Mouse (Mus musculus): ENCODE measurements around the gene Ssh1.

Gene Ssh1

DNA sequence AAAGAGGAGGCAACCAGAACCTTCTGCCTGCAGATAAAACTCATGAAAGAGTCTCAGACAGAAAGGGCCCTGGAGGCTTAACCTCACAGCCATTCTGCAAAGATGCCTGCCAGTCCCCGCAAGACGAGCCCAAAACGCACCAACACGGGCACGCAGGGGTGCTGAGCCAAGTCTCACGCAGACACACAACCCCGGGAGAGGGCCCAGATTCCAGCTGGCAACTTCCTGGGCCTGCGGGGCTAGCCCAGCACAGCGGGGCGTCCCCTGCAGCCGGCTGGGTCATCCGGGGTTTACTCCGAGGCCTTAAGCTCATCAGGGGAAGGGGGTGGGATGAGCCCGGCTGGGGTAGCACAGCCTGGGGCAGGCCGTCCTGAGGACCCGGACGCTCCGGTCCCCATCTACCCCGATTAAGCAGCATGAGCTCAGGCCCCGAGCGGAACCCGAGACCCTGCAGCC, 635 bp downstream of the Ssh1 start:
- peak; percentile 56 for DNase-seq (ENCODE audit: low read depth, low spot score)

DNA sequence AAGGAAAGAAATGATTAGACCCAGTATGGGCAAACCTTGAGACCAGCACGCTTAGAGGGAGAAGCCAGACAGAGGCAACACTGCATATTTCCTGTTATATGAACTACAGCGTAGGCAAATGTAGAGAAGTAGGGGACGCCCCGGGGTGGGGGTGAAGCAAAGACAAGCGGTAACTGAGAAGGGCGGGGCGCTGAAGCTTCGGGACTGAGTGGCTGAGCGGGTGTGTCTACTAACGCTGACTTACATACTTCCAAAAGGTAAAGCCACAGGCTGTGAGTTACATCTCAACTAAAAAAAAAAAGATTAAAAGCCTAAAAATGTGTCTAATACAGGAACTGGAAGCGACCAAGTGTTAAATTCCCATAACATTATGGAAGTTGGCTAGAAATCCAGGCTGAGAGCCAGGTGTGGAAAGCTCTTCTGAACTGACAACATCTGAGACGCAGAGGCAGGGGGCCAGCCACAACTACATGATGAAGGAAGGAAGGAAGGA, 1.3 kb downstream of the Ssh1 start:
- DNase-seq (ENCODE audit: low read depth, low spot score): peak; percentile 68

DNA sequence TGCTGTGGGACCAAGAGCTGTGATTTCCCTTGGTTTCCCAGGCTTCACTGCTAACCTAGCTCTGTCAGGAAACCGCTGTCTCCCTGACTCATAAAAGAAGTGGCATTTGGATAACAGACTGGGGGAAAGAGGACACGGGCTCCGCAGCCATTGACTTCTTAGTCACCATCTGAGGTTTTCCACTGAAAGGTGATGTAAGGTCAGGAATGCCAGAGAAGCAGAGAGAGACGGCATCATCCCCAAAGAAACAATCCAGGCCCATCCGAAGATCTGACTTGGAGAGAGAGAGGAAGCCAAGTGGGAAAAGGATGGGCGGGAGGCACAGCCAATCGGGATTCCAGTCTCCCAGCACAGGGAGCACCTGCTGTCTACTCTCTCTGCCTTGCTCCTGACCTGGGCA, 2.6 kb downstream of the Ssh1 start:
- peak; percentile 83 for DNase-seq (ENCODE audit: low read depth, low spot score)

DNA sequence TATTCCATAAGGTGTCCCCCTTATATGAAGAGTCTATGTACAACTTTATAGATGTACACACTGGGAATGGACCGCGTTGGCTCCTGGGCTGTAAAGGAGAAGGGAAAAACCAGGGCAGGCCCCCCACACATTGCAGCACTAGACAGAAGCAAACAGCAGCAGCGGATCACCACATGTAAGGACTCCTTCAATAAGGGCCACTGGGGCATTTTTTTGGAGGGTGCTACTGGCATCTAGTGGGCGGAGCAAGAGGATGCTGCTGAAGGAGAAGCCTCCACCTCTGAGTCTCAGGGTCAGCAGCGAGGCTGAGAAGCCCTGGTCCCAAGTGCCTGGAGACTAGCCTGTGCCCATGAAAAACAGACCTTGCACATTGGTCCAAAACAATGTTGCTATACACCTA, 3.1 kb downstream of the Ssh1 start:
- peak; percentile 31 for DNase-seq (ENCODE audit: low read depth, low spot score)

DNA sequence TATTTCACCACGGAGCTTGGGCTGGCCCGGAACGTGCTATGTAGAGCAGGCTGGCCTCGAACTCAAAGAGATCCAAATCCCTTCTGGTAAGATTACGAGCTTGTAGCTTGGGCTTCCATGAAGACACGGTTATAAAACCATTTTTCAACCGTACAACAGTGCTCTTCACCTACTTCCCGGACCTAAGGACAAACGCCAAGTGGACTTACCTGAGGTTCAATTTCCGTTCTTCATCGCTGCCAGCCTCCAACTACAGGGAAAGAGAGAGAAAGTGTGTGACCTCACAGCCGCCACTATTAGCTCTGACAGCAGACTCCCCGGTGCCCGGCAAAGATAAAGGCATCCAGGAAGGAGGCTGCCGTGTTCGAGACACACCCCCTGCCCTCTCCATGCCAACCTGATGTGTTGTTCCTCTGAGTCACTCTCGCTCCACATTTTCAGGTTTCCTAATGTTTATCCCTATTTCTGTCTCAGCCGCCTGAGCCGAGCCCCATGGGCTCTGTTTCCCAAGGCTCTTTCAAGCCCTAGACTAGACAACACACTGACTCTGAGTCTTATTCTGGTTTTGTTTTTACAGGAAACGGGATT, 4.2 kb downstream of the Ssh1 start:
- peak; percentile 62 for DNase-seq (ENCODE audit: low read depth, low spot score)

DNA sequence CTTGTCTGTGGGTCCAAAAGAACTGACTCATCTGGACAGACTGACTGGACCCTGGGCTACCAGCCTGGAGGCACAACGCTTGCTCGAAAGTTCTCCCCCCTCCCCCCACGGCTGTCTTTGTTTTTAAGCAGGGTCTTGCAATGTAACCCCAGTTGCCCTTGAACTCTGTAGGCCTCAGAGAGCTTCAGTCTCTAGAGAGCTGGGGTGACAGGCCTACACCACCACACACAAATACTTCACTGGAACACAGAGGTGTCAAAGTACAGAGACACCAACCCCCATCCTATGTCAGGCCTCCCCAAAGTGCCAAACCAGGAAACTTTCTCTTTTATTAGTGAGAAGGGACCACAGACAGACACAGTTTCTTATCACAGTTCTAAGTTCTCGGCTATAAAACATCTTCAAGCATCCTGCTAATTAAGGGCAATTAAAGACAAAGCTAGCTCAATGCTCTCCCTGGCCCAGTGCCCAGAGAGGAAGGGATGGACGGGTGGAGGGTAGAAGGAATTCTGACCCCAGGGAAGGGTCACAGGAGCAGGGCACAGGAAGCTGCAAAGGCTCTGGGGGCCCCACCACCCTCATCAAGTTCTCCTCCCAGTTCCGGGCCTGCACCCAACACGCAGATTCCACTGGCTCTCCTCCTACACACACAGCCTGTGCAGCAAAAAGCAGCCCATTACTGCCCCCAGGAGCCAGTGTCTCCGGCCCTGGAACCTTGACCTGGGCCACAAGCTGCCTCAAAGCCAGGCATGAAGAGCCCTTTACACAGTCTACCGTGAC, 7.3 kb downstream of the Ssh1 start:
- DNase-seq (ENCODE audit: low read depth, low spot score): peak; percentile 20

DNA sequence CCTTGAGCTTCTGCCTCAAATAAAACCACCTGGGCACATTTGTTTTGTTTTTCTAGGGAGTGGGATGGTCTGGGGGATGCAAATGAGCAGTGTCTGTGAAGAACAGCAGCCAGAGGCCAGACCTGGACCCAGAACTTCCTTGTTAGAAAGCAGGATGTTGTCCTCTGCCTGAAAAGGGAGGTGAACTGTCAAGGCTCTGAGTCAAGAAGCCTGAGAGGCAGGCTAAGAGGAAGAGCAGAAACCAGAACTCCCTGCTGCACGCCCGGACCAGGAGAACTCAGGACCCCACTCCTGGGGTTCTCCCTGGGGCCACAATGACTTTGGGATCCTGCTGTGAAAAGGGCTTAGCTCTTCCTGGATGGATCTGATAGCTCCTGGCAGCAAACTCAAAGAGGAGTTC, 8.0 kb downstream of the Ssh1 start:
- DNase-seq (ENCODE audit: low read depth, low spot score): no peak

DNA sequence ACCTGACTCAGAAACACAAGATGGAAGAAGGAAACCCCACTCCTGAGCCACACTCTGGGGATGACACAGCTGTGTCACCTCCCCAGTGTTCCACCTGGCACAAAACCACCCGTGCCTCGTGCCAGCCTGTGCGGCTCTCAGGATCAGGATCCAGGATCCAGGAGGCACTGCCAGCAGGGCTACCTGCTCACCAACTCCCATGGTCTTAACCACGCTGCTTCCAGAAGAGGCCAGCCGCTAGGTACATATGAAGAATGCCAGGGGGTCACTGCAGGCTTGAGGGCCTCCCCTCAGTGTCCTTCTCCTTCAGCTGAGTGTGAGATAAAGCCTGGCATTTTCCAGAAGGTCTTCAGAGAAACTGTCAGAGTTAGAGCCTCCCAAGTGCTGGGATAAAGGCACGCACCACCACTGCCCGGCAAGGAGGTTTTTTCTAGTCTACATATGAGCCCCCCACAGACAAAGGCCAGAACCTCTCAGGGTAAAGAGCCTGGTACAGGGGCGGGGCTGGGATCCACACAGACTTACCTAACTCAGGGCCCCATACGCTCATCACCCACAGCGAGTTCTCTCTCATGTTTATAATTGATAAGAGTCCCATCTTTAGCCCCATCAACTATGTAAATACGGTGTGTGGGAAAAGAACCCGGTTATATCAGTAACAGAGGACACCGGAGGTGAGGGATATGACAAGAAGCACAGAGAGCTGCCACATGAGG, 9.5 kb downstream of the Ssh1 start:
- no peak for DNase-seq (ENCODE audit: low read depth, low spot score)

DNA sequence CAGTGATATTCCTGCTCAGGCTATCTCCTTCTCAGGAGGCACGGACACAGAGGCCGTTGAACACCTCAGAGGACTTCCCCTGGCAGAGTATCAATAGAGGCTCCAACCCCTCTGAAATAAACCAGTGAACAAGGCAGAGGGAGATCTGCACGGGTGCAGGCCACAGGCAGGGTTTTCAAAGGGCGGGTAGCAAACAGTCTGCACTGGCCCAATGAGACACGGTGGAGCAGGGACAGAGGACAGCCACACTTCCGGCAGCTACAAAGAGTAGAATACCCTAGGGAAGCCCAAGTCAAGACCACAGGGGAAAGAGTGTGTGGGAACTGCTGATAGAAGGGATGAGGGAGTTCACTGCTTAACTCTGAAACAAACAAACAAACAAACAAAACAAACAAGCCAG, 10.2 kb downstream of the Ssh1 start:
- no peak for DNase-seq (ENCODE audit: low read depth, low spot score)

DNA sequence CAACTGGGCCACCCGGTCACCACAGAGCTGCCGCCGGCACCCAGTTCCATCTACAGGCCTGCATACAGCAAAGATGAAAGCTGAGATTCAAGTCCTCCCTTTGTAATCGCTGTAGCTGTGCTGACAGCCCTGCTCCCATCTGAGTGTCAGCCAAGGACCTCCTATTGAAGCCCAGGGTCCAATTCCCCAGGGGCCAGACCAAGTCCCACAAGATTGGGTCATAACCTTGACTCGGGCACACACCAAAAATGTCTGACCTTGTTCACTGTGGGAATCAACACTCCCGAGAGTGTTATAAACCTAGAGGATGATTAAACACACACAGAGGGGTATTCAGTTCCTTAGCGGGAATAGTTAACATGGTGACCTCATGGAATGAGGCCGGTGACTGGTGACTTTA, 11.9 kb downstream of the Ssh1 start:
- DNase-seq (ENCODE audit: low read depth, low spot score): no peak

DNA sequence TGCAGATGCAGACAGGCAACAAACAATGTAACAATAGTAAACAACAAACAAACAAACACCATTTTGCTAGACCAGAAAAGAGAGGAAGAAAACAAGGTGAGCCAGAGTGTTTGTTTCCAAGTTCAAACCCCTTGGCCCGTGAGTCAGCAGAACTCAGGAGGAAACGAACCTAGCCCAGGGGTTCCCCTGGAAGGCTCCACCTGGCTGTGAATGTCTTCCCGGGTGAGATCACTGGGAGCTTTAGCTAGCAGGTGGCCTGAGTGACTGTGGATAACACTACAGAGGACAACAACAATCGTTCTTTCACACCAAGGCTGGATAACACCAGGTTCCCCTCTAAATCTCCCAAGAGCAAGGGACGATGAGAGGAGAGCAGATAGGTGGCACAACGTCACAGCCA, 12.5 kb downstream of the Ssh1 start:
- no peak for DNase-seq (ENCODE audit: low read depth, low spot score)

DNA sequence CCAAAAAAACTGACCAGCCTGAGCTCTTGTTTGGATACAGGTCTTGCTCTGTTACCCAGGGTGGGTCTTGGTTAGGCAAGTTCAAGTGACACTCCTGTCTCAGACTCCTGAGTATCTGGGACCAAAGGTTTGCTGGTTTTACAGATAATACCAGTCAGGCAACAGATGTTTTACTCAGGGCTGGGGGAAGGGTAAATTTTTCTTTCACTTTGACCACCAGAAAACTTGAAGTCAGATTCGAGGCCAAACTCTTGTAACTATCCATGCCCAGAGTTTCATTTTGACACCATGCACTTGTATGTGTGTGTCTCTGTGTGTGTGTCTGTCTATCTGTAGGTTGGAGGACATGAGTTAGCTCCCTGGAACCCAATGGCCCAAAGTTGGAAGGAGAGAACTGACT, 13.2 kb downstream of the Ssh1 start:
- DNase-seq (ENCODE audit: low read depth, low spot score): no peak

DNA sequence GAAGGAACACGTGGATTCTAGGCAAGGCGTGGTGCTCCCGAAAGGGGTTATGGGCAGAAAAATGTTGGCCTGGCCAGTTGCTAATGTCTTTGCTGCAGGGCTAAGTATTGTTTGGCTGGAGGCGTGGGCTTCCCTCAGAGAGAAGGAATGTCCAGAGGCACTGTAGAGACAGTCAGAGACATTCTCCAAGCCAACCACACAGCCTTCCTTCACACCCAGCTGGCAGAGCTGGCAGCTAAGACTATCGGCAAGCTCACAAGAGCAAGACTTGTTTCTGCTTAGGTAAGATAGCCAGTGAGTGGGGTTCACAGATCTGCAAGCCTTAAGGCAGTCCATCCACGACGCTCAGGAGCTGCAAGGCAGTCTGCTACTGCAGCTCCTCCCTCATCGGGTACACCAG, 16.4 kb downstream of the Ssh1 start:
- DNase-seq (ENCODE audit: low read depth, low spot score): no peak

DNA sequence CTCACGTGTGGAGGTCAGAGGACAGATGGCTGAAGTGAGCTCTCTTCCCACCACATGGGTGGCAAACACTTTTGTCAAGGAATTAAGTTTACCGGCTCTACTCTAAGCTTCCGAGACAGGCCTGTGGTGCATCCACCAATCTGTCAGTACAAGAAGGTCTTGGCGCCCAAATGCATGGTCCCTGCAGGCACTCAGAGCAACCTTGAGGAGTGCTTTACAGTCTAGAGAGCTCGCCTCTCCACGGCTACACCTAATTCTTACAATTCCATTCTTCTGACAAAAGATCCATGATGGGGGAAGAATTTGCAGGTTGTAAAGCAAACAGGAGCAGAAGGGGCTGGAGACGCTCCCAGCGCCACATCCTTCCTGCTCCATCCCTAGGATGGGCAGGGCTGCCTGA, 17.1 kb downstream of the Ssh1 start:
- no peak for DNase-seq (ENCODE audit: low read depth, low spot score)

DNA sequence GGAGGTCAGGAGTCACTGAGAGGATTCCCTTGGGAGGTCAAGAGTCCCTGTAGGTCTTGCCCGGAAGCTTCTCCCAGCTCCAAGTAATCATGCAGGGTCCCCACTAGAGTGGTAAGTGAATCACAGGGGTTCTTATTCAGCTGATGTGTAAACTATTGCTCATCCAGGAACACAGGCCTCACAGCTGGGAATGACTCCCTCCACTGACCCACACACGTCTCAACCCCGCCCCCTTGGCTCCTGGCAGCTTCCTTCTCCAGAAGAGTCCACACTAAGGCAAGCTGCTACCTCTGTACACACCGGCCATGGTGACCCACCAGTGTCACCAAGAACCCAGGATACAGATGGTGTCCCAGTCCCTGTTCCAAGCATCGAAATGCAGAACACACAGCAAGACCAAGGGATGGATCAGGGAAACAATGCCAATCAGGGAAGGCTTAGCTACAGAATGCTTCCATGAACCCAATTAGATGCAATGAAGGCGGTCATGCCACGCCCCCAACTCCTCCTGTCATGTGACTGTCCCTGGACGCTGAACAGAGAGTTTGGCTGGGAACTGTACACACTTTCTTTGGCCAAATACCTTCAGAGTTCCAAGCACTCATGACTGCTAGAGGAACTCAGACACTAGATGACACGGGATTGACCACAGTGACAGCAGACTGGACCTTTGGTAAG, 18.0 kb downstream of the Ssh1 start:
- peak; percentile 91 for DNase-seq (ENCODE audit: low read depth, low spot score)

DNA sequence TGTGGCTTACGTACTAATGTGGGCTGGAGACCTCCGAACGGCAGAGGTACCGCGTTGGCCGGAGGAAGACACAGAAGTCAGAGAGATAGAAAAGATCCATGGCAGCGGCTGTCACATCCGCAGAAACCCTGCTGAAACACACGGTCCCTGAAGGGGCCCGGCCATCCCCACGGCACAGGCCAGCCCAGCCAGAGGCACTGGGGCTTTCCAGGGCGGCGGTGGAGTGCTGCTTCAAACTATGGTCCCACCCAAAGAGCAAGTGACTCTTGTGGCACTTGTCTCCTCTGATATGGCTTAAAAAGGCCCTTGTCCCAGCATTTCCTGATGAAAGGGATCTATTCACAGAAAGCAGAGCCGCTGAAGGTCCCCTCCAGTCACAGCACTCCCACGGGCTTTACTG, 19.1 kb downstream of the Ssh1 start:
- DNase-seq (ENCODE audit: low read depth, low spot score): no peak

DNA sequence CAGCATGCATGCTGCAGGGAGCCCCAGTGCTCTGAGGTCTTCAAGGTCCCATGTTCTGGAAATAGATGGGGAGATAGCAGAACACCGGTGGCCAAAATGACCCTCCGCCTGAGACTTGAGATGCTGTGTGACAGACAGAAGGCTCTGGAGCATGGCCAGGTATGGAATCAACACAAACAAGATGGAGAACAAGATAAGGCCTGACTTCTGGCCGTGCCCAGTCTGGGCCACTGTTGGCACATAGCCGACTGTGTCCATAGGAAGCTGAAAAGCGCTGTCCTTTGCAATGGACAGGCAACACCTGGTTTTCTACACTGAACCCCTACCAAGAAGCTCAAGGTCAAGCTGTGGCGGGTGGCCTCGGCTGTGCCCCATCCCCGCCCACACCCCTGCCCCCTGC, 19.9 kb downstream of the Ssh1 start:
- no peak for DNase-seq (ENCODE audit: low read depth, low spot score)

DNA sequence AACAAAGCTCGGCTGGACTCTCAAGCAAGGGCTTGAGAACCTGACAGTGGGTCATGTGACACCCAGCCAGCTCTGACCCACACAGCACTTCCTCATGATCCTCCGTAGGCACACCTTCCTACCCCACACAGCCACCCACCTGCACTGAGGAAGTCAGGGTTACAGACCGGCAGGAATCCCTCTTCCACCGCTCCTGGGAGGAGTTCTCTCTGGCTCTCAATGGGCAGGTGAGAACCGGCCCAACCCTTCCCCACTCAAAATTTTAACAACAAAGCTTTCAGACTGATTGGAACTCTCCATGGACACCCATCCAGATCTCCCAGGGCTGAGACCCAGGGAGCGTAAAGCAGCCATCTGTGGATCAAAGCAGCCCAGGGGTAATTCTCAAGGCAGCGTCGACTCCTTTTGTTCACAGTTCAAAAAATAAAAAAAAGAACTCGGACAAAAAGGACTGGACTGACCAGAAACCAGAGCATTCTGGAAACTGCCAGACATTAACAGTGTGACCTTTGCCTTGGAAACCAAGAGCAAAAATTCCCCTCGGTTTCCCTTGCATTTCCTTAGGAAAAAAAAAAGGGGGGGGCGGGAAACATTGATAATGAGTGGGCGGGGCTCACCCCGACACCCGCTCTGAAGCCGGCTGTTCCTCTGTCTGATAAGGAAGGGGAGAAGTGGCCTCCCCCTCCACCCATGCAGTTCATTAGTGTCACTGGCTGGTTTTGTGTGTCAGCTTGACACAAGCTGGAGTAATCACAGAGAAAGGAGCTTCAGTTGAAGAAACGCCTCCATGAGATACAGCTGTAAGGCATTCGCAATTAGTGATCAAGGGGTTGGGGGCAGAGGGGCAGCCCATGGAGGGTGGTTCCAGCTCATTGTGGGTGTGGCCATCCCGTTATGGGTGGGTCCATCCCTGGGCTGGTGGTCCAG, 20.8 kb downstream of the Ssh1 start:
- DNase-seq (ENCODE audit: low read depth, low spot score): no peak

DNA sequence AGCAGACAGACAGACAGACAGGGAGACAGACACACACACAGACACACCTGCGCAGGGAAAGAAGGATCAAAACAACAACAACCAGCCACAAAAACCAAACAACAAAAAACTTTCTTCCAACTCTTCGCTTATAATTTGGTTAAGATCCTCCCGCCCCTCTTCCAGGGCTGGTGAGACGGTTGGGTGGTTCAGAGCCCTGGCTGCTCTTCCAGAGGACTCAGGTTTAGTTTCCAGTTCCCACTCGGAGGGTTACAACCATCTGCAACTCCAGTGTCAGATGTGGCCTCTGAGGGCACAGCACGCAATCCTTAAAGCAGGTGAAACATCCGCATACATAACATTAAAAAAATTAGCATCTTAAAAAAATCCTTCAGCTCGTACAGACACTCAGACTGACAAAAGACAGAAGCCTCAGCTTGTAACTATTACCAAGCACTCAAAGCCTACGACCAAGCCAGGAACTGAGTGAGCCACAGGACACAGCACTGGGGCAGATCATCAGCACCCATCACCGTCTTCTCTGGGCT, 22.2 kb downstream of the Ssh1 start:
- DNase-seq (ENCODE audit: low read depth, low spot score): no peak

DNA sequence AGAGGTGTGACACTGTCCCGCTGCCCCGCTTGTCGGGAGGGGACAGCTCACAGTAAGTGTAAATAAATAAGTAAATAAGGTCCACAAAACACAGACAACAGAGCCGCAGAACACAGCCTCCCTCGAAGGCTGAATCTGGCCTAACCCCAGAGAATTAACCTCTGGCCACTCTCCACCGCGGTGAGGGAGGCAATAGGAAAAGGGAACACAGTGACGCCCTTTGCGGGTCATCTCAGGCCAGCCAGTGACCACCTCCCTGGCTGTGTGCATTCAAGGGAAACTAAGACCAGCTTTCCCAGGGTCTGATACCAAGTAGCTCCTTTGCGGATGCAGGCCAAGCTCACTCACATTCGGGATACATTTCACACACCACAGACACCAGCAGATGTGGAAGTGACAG, 25.3 kb downstream of the Ssh1 start:
- no peak for DNase-seq (ENCODE audit: low read depth, low spot score)
